Mouse (Mus musculus) hindbrain, embryonic 16.5 days (tissue): ENCODE results near the gene Svbp. TPM values are rescaled to one million over a fixed set of nuclear protein-coding genes. Genes with fewer than 3 reads are reported as not detected.

Experiments
- ATAC-seq: fragments of 200-750 bp; cut with Nextera tagmentation; 2 replicates; pipeline ENCODE4 v1.8.0; 2017; ENCODE audit warnings: moderate TSS enrichment, moderate library complexity
- H3K27ac ChIP-seq: fragments of 300-500 bp; sonication (generic); 2 replicates; pipeline ENCODE4 v1.5.1; 2014; ENCODE audit warnings: low read depth, mild to moderate bottlenecking, control low read depth, low read length, moderate library complexity
- H3K27me3 ChIP-seq: fragments of 300-500 bp; sonication (generic); replicated peaks from 2 replicates; pipeline ENCODE4 v1.6.1; 2014; ENCODE audit warnings: low read length; ENCODE audit not compliant: control insufficient read depth, insufficient read depth
- H3K36me3 ChIP-seq: fragments of 300-500 bp; sonication (generic); 2 replicates; pipeline ENCODE4 v1.6.1; 2014; ENCODE audit warnings: mild to moderate bottlenecking, low read length, moderate library complexity, mixed read lengths; ENCODE audit not compliant: control insufficient read depth, insufficient read depth
- H3K4me1 ChIP-seq: fragments of 300-500 bp; sonication (generic); 2 replicates; pipeline ENCODE4 v1.6.1; 2014; ENCODE audit warnings: low read depth, low read length; ENCODE audit not compliant: control insufficient read depth, insufficient read depth
- H3K4me2 ChIP-seq: fragments of 300-500 bp; sonication (generic); 2 replicates; pipeline ENCODE4 v1.6.1; 2014; ENCODE audit warnings: mild to moderate bottlenecking, low read length, control low read depth, moderate library complexity
- H3K4me3 ChIP-seq: fragments of 300-500 bp; sonication (generic); 2 replicates; pipeline ENCODE4 v1.5.1; 2014; ENCODE audit warnings: mild to moderate bottlenecking, low read length, control low read depth, moderate library complexity
- H3K9ac ChIP-seq: fragments of 300-500 bp; sonication (generic); 2 replicates; pipeline ENCODE4 v1.6.1; 2014; ENCODE audit warnings: low read depth, mild to moderate bottlenecking, control low read depth, low read length, moderate library complexity
- H3K9me3 ChIP-seq: fragments of 300-500 bp; sonication (generic); 2 replicates; pipeline ENCODE4 v1.6.1; 2014; ENCODE audit warnings: mild to moderate bottlenecking, low read length, moderate library complexity; ENCODE audit not compliant: control insufficient read depth
- WGBS: fragments of 180-500 bp; shearing (Covaris S2); extraction: QIAGEN DNeasy Blood & Tissue Kit; methylation state at CpG from one replicate; pipeline ENCODE4 v1.1.7; 2014; 5-methylcytosine and 5-hydroxymethylcytosine counted together
- polyA plus RNA-seq: library from polyadenylated mRNA; unstranded; fragments of >200 nt; fragmentation: Nextera tagmentation; extraction: Ambion mirVana; gene quantifications from 2 replicates; pipeline ENCODE4 v1.2.1, GENCODE M21; 2015

The Svbp gene
- polyA plus RNA-seq, 1 experiment from 2014 or later = 197 TPM

DNA sequence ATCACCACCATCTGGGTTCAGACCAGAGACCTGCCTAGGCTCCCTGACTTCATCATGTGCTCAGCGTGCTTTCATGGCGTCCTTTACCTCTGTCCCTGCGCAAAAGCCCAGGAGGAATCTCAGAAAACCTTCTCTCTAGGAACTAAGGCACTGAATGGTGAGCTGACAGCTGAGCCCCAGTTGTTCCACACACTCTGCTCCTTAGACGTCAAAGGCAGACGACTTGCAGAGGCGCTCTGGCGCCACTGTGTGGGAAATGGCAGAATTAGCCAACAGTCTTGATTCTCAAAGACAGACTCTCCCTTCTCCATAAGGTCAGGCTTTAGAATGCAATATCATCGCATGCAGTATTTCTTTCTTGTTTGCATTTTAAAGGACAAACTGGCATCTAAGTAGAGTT lies 9.6 kb downstream of the Svbp start:
- Histone ChIP-seq H3K27ac (no peak overlapping the region), H3K27me3 (no peaks in the 10 kb centered on the region), H3K9ac (no peak overlapping the region), H3K4me3 (no peak overlapping the region), H3K9me3 (no peaks in the 10 kb centered on the region), H3K4me2 (no peak overlapping the region), H3K4me1 (no peaks in the 10 kb centered on the region), H3K36me3 (peaks cover 6% of the 10 kb centered on the region)
- peak; percentile 80 for ATAC-seq
- WGBS = 17% methylated on average over 8 of the region's 8 CpGs

DNA sequence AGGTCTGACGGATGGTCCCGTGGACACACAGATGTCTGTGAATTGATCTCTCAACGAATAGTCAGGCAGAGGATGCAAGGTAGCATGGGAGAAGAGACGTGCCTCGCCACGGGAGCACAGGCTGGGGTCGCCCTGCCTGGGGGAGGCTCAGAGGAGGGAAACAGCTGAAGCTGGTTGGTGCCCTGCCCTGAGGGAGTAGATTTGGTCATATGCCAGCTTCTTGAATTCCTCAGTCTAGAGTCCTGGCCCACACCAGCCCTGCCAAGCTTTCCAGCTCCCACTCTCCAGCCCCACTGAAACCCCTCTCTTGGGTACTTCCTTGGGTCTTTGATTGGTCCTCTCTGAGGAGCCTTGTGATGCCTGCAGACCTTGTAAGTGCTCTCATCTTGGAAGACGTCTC lies 21.6 kb downstream of the Svbp start:
- Histone ChIP-seq H3K4me3 (no peak overlapping the region), H3K9me3 (no peaks in the 10 kb centered on the region), H3K36me3 (no peaks in the 10 kb centered on the region), H3K27me3 (no peaks in the 10 kb centered on the region), H3K27ac (no peak overlapping the region), H3K9ac (no peak overlapping the region), H3K4me1 (no peaks in the 10 kb centered on the region), H3K4me2 (no peak overlapping the region)
- whole genome bisulfite sequencing = 63% methylated on average over 8 of the region's 8 CpGs
- ATAC-seq = no peak

DNA sequence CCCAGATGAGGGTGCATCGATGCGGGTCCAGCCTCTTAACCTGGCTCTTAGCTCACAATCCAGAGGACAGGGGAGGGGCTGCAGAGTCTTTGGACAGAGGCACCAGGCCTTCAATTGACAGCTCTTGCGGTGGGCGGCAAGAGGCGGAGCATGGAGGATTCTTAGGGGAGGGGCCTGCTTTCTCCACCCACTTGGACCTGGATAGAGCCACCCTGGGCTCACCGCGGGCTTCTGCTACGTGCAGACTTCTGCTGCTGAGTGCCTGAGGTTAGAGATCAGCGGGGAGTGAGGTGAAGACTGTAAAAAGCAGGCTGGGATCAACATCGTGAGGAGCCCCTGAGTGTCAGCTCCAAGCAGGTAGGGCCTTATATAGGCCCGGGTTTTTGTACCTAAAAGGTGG lies 23.1 kb downstream of the Svbp start, which contains the start of gene Tmem269:
Gene Tmem269, minus strand, starts transcription at position 49 of the 400 bp plus-strand sequence.
- H3K4me2 ChIP-seq = no peak within 1 kb of the TSS
- 10% methylated on average over 11 of the region's 11 CpGs for WGBS
- no peaks in the 10 kb centered on the region for H3K9me3 ChIP-seq
- no peak within 1 kb of the TSS for H3K27ac ChIP-seq
- H3K27me3 ChIP-seq = no peaks in the 10 kb centered on the region
- no peak within 1 kb of the TSS for H3K9ac ChIP-seq
- no peaks in the 10 kb centered on the region for H3K36me3 ChIP-seq
- no peaks in the 10 kb centered on the region for H3K4me1 ChIP-seq
- H3K4me3 ChIP-seq = no peak within 1 kb of the TSS
- peak; percentile 35 for ATAC-seq

DNA sequence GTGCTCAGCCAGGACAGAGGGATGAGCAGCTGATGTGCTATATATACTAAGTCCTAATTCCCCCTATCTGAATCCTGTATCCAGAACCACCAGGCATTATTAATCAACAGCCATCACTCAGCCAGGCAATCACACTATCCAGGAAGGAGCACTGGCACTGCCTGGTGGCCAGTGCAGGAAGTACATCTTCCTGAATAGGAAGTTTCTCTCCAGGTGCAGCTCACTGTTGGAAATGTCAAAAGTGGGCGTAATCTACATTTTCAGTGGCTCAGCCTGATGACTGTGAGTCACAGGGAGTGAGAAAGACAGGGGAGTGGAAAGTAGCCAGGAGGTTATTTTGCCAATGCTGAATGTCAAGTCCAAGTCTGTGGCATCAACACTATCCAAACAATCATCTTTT lies 28.6 kb downstream of the Svbp start:
- no peaks in the 10 kb centered on the region for H3K27me3 ChIP-seq
- no peak overlapping the region for H3K4me3 ChIP-seq
- no peak overlapping the region for H3K27ac ChIP-seq
- peaks cover 23% of the 10 kb centered on the region for H3K36me3 ChIP-seq
- no peaks in the 10 kb centered on the region for H3K9me3 ChIP-seq
- H3K9ac ChIP-seq = no peak overlapping the region
- WGBS = 86% methylated on average over 1 of the region's 1 CpGs
- no peak for ATAC-seq
- H3K4me1 ChIP-seq = no peaks in the 10 kb centered on the region
- no peak overlapping the region for H3K4me2 ChIP-seq

DNA sequence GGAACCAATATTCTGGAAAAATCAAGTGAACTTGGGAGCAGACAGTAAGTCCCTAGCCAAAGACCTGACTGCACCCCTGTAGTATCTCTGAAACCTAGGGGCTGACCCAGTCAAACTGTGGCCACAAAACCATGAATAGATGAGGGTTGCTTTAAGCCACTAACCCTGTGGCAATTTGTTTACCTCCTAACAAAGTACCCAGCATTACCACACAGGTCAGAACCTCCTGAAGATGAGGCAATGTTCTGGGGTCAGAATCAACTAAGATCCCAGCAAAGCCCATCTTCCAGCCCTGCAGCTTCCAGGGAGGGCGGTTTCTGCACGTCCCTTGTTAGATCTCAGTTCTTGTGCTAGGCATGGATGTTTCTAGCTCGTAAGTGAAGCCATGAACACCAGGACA lies 29.4 kb downstream of the Svbp start:
- Histone ChIP-seq H3K36me3 (peaks cover 23% of the 10 kb centered on the region), H3K9me3 (no peaks in the 10 kb centered on the region), H3K27ac (no peak overlapping the region), H3K4me1 (no peaks in the 10 kb centered on the region), H3K9ac (no peak overlapping the region), H3K4me3 (no peak overlapping the region), H3K27me3 (no peaks in the 10 kb centered on the region), H3K4me2 (no peak overlapping the region)
- 94% methylated on average over 3 of the region's 3 CpGs for WGBS
- ATAC-seq = no peak

DNA sequence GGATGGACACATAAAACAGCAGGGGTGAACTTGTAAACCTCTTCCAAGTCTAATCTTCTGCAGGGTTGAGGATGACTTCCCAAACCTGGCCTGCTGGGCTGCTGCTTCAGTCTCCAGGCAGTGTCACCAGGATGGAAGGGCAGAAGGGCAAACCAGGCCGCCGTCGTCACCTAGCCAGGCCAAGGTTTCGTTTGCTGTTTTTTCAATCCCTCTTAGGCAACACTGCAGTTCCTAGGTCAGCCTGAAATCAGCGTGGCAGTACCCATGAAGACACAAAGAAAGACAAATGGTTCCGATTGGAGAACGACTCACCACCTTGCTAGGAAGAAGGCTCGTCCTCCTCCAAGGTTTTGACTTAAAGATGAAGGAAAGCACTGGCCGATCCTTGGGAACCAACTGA lies 30.6 kb downstream of the Svbp start:
- Histone ChIP-seq H3K36me3 (peaks cover 23% of the 10 kb centered on the region), H3K9me3 (no peaks in the 10 kb centered on the region), H3K4me1 (no peaks in the 10 kb centered on the region), H3K9ac (no peak overlapping the region), H3K4me3 (no peak overlapping the region), H3K27me3 (no peaks in the 10 kb centered on the region), H3K27ac (no peak overlapping the region), H3K4me2 (no peak overlapping the region)
- ATAC-seq = no peak
- WGBS = 92% methylated on average over 9 of the region's 9 CpGs

DNA sequence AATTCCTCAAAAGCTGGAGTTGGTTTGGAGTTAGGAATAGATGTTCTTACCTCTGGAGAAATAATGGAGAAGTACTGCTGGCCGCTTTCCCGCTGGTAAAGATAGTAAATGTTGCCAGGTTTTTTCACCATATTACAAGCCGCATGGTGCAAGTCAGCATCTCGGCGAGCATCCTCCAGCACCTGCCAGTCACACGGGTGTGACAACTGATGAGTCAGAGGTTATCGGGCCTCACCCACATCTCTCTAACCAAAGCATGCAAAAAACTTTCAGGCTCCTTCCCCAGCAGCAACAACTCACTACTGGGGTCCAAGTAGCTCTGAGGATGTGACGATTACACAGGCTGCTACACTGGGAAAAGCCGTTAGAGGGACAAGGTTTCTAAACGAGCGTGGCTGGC lies 31.6 kb downstream of the Svbp start:
- Histone ChIP-seq H3K4me1 (peaks cover 5% of the 10 kb centered on the region), H3K4me2 (no peak overlapping the region), H3K27ac (no peak overlapping the region), H3K4me3 (no peak overlapping the region), H3K9ac (no peak overlapping the region), H3K27me3 (no peaks in the 10 kb centered on the region), H3K36me3 (peaks cover 23% of the 10 kb centered on the region), H3K9me3 (no peaks in the 10 kb centered on the region)
- no peak for ATAC-seq
- 95% methylated on average over 11 of the region's 11 CpGs for WGBS

DNA sequence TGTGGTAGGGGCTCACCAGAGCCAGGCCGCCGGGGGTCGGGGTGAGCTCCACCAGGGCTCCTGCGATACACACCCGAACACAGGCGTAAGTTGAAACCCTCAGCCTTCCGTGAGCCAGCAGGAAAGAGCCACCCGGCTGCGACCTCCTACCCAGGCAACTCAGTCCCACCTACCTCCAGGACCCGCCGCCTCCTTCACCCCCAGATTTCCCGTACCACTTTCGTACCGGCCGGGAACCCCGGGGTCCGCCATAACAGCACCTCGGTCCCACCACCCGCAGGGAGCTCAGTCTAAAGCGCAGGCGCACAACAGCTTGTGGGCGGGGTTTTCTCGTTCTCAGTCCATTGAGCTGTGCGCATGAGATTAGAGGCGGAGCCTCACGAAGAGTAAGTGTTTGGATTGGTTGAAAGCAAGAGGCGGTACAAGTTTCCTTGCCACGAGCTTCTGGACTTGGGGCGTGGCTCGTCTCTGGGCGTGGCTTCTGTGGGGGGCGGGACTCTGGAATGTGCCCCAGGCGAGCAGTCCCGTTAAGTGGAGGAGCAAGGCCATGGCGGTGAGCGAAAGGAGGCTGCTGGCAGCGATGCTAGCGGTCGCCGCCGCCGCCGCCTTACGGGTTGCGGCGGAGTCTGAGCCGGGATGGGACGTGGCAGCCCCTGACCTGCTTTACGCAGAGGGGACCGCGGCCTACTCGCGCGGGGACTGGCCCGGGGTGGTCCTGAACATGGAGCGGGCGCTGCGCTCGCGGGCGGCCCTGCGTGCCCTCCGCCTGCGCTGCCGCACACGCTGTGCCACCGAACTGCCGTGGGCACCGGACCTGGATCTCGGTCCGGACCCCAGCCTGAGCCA lies 37.5 kb downstream of the Svbp start, which contains the start of the genes AU022252 and P3h1:
Gene AU022252, minus strand, starts transcription at position 303 of the 846 bp plus-strand sequence.
Gene P3h1, plus strand, starts transcription at position 506 of the 846 bp plus-strand sequence.
- H3K4me1 ChIP-seq = peaks cover 19% of the 10 kb centered on the region
- peaks cover 2% of the 10 kb centered on the region; the same call in 1 of the 2 replicates for H3K36me3 ChIP-seq
- peak within 1 kb of the TSS; percentile 69 for H3K4me3 ChIP-seq
- no peaks in the 10 kb centered on the region for H3K27me3 ChIP-seq
- peak within 1 kb of the TSS; percentile 81 for H3K4me2 ChIP-seq
- no peaks in the 10 kb centered on the region for H3K9me3 ChIP-seq
- WGBS = under 1% methylated on average over 62 of the region's 71 CpGs
- H3K9ac ChIP-seq = peak within 1 kb of the TSS; percentile 79
- H3K27ac ChIP-seq = peak within 1 kb of the TSS; percentile 63
- peak; percentile 97 for ATAC-seq

DNA sequence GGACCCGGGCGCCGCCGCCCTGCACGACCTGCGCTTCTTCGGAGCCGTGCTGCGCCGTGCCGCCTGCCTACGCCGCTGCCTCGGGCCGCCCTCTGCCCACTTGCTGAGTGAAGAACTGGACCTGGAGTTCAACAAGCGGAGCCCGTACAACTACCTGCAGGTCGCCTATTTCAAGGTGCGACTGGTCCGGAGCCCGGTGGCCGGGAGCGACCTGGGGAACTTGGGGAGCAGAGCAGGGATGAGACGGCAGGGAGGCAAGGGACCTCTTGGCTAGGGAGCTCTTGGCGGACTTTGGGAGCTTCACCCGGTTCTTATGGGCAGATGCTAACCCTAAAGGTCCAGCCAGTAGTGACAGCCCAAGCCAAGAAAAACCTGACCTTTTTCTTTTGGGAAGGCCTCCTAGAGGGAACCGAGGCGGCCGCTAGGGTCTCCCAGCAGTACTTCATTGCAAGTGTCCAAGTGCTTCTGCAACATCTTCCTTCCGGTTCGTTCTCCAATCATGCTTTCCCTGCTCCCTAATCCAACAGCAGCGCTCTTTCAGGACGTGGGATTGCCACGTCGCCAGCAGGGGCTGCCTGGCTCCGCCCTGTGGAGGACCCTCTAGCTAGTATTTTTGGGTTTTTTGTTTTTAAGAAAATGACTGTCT lies 38.3 kb downstream of the Svbp start:
- Histone ChIP-seq H3K27me3 (no peaks in the 10 kb centered on the region), H3K9ac (peak overlapping the region; percentile 79), H3K4me3 (peak overlapping the region; percentile 69), H3K9me3 (no peaks in the 10 kb centered on the region), H3K36me3 (no peaks in the 10 kb centered on the region; the same call in 1 of the 2 replicates), H3K4me2 (peak overlapping the region; percentile 81), H3K27ac (peak overlapping the region; percentile 63), H3K4me1 (peaks cover 19% of the 10 kb centered on the region)
- WGBS = 0% methylated on average over 36 of the region's 36 CpGs
- peak; percentile 47 for ATAC-seq
